Mouse (Mus musculus): ENCODE results near the gene Ednra. TPM values are rescaled to one million over a fixed set of nuclear protein-coding genes. Genes with fewer than 3 reads are reported as not detected.
"Not testable (repeated sequence)": the region's sequence is repeated elsewhere in the genome, so short reads cannot be mapped to it uniquely, and the experiment has no call there.

Ednra gene
- total and polyA plus RNA-seq, 2 experiments from 2014 or later: 4.6 to 7.7 TPM

GRCm38 (mm10) chr8:77698028-77698427 is 26.2 kb downstream of the Ednra start:
- no peak for DNase-seq (ENCODE audit: low spot score)
- TF ChIP-seq CTCF (IDR thresholded peaks at IDR 0.05; ENCODE audit: low read depth): no peak
- H3K4me3 ChIP-seq (ENCODE audit: low read length): no peak overlapping the region
- no peak overlapping the region for H3K27ac ChIP-seq
- no peaks in the 10 kb centered on the region for H3K27me3 ChIP-seq (ENCODE audit: insufficient read depth, low read length)
- H3K9ac ChIP-seq (replicated peaks; ENCODE audit: low read length): no peak overlapping the region
- H3K9me3 ChIP-seq (ENCODE audit: low read length): no peaks in the 10 kb centered on the region
- no peaks in the 10 kb centered on the region for H3K36me3 ChIP-seq (ENCODE audit: insufficient read depth, low read length)
- no peak for ATAC-seq
- no peak overlapping the region for H3K4me2 ChIP-seq (ENCODE audit: low read depth, low read length)
- H3K4me1 ChIP-seq (ENCODE audit: insufficient read depth, low read length): no peaks in the 10 kb centered on the region
- 76% methylated on average over 10 of the region's 10 CpGs for WGBS

- 90% methylated on average over 4 of the region's 4 CpGs for WGBS
- no peak overlapping the region for H3K4me3 ChIP-seq (ENCODE audit: low read length)
- H3K9ac ChIP-seq (replicated peaks; ENCODE audit: low read length): no peak overlapping the region
- DNase-seq (ENCODE audit: low spot score) (no peak), ATAC-seq (no peak)
- no peaks in the 10 kb centered on the region for H3K27me3 ChIP-seq (ENCODE audit: insufficient read depth, low read length)
- H3K9me3 ChIP-seq (ENCODE audit: low read length): no peaks in the 10 kb centered on the region
- no peak for TF ChIP-seq CTCF (IDR thresholded peaks at IDR 0.05; ENCODE audit: low read depth)
- H3K36me3 ChIP-seq (ENCODE audit: insufficient read depth, low read length): no peaks in the 10 kb centered on the region
- H3K27ac ChIP-seq: no peak overlapping the region
- H3K4me2 ChIP-seq (ENCODE audit: low read depth, low read length): no peak overlapping the region
- no peaks in the 10 kb centered on the region for H3K4me1 ChIP-seq (ENCODE audit: insufficient read depth, low read length)
Measured at GRCm38 (mm10) chr8:77696182-77696581, 28.1 kb downstream of the Ednra start.

GRCm38 (mm10) chr8:77695486-77696058 is 28.7 kb downstream of the Ednra start:
- TF ChIP-seq CTCF (IDR thresholded peaks at IDR 0.05; ENCODE audit: low read depth): no peak
- ATAC-seq: no peak

GRCm38 (mm10) chr8:77695070-77695469 is 29.2 kb downstream of the Ednra start:
- WGBS: 75% methylated on average over 3 of the region's 3 CpGs
- no peaks in the 10 kb centered on the region for H3K36me3 ChIP-seq (ENCODE audit: insufficient read depth, low read length)
- no peak overlapping the region for H3K9ac ChIP-seq (replicated peaks; ENCODE audit: low read length)
- no peak overlapping the region for H3K27ac ChIP-seq
- no peak for TF ChIP-seq CTCF (IDR thresholded peaks at IDR 0.05; ENCODE audit: low read depth)
- H3K4me1 ChIP-seq (ENCODE audit: insufficient read depth, low read length): no peaks in the 10 kb centered on the region
- no peaks in the 10 kb centered on the region for H3K27me3 ChIP-seq (ENCODE audit: insufficient read depth, low read length)
- H3K4me3 ChIP-seq (ENCODE audit: low read length): no peak overlapping the region
- no peaks in the 10 kb centered on the region for H3K9me3 ChIP-seq (ENCODE audit: low read length)
- ATAC-seq: no peak
- no peak overlapping the region for H3K4me2 ChIP-seq (ENCODE audit: low read depth, low read length)
- DNase-seq (ENCODE audit: low spot score): no peak

More at GRCm38 (mm10) chr8:77695486-77696058, 28.7 kb downstream of the Ednra start:
- DNase-seq (ENCODE audit: low spot score): no peak
- no peaks in the 10 kb centered on the region for H3K27me3 ChIP-seq (ENCODE audit: insufficient read depth, low read length)
- no peaks in the 10 kb centered on the region for H3K9me3 ChIP-seq (ENCODE audit: low read length)
- no peak overlapping the region for H3K9ac ChIP-seq (replicated peaks; ENCODE audit: low read length)
- H3K4me3 ChIP-seq (ENCODE audit: low read length): no peak overlapping the region
- H3K27ac ChIP-seq: no peak overlapping the region
- H3K36me3 ChIP-seq (ENCODE audit: insufficient read depth, low read length): no peaks in the 10 kb centered on the region
- 35% methylated on average over 5 of the region's 5 CpGs for WGBS
- no peak overlapping the region for H3K4me2 ChIP-seq (ENCODE audit: low read depth, low read length)
- H3K4me1 ChIP-seq (ENCODE audit: insufficient read depth, low read length): no peaks in the 10 kb centered on the region

GRCm38 (mm10) chr8:77694588-77694987 is 29.7 kb downstream of the Ednra start:
- no peaks in the 10 kb centered on the region for H3K4me1 ChIP-seq (ENCODE audit: insufficient read depth, low read length)
- no peak overlapping the region for H3K4me3 ChIP-seq (ENCODE audit: low read length)
- 93% methylated on average over 4 of the region's 4 CpGs for WGBS
- no peak overlapping the region for H3K4me2 ChIP-seq (ENCODE audit: low read depth, low read length)
- H3K9me3 ChIP-seq (ENCODE audit: low read length): no peaks in the 10 kb centered on the region
- no peak overlapping the region for H3K27ac ChIP-seq
- no peak overlapping the region for H3K9ac ChIP-seq (replicated peaks; ENCODE audit: low read length)
- H3K36me3 ChIP-seq (ENCODE audit: insufficient read depth, low read length): no peaks in the 10 kb centered on the region
- ATAC-seq: no peak
- no peak for TF ChIP-seq CTCF (IDR thresholded peaks at IDR 0.05; ENCODE audit: low read depth)
- no peak for DNase-seq (ENCODE audit: low spot score)
- no peaks in the 10 kb centered on the region for H3K27me3 ChIP-seq (ENCODE audit: insufficient read depth, low read length)

GRCm38 (mm10) chr8:77689421-77690059 is 34.7 kb downstream of the Ednra start:
- not testable (repeated sequence) for H3K27ac ChIP-seq; H3K27me3 ChIP-seq (ENCODE audit: insufficient read depth, low read length); H3K36me3 ChIP-seq (ENCODE audit: insufficient read depth, low read length); H3K9me3 ChIP-seq (ENCODE audit: low read length); DNase-seq (ENCODE audit: low spot score); H3K4me2 ChIP-seq (ENCODE audit: low read depth, low read length); H3K9ac ChIP-seq (replicated peaks; ENCODE audit: low read length); H3K4me3 ChIP-seq (ENCODE audit: low read length); H3K4me1 ChIP-seq (ENCODE audit: insufficient read depth, low read length); ATAC-seq
- WGBS: 94% methylated on average over 7 of the region's 7 CpGs

- Histone ChIP-seq H3K9me3 (ENCODE audit: low read length) (no peaks in the 10 kb centered on the region), H3K9ac (replicated peaks; ENCODE audit: low read length) (no peak overlapping the region), H3K4me1 (ENCODE audit: insufficient read depth, low read length) (no peaks in the 10 kb centered on the region), H3K4me3 (ENCODE audit: low read length) (no peak overlapping the region), H3K27me3 (ENCODE audit: insufficient read depth, low read length) (no peaks in the 10 kb centered on the region), H3K4me2 (ENCODE audit: low read depth, low read length) (no peak overlapping the region), H3K36me3 (ENCODE audit: insufficient read depth, low read length) (no peaks in the 10 kb centered on the region), H3K27ac (no peak overlapping the region)
- DNase-seq (ENCODE audit: low spot score): no peak
- no peak for ATAC-seq
- no peak for TF ChIP-seq CTCF (IDR thresholded peaks at IDR 0.05; ENCODE audit: low read depth)
- WGBS: 70% methylated on average over 5 of the region's 5 CpGs
Measured at GRCm38 (mm10) chr8:77688978-77689377, 35.3 kb downstream of the Ednra start.
